Mouse (Mus musculus): ENCODE results near the gene Obscn.

GRCm38 (mm10) chr11:59029003-59029402 is 107.2 kb downstream of the Obscn start:
- TF ChIP-seq CTCF (IDR thresholded peaks at IDR 0.05; ENCODE audit: low read depth) (peak; percentile 24; the same call in 1 of the 2 replicates), EP300 (IDR thresholded peaks at IDR 0.05; ENCODE audit: low read depth) (no peak)

Measured in liver, postnatal 0 days (tissue).